Mouse (Mus musculus) ES-Bruce4 (cell line): ENCODE measurements at regions not wholly inside any gene's neighbourhood (a gene's known extent, or its start where the extent isn't known, plus 50 kb on each side); places are given as distances from the start of the nearest gene placed in this dataset.
"Not testable (repeated sequence)": the region's sequence is repeated elsewhere in the genome, so short reads cannot be mapped to it uniquely, and the experiment has no call there.

Experiments used
- H3K27ac ChIP-seq: 2 replicates; pipeline ENCODE4 v1.5.1; 2012; ENCODE audit warnings: low read length, inconsistent platforms; ENCODE audit not compliant: insufficient read depth
- H3K27me3 ChIP-seq: 2 replicates; pipeline ENCODE4 v1.6.1; 2012; ENCODE audit warnings: mild to moderate bottlenecking, low read length, inconsistent platforms; ENCODE audit not compliant: control insufficient read depth, poor library complexity, insufficient read depth, severe bottlenecking
- H3K36me3 ChIP-seq: 2 replicates; pipeline ENCODE4 v1.6.1; 2012; ENCODE audit warnings: inconsistent platforms, mild to moderate bottlenecking, low read length, moderate library complexity; ENCODE audit not compliant: control insufficient read depth, poor library complexity, insufficient read depth, severe bottlenecking
- H3K4me1 ChIP-seq: one replicate; pipeline ENCODE4 v1.8.1; 2011; ENCODE audit warnings: low read length; ENCODE audit not compliant: control insufficient read depth, insufficient read depth
- H3K4me3 ChIP-seq: 2 replicates; pipeline ENCODE4 v1.5.1; 2011; ENCODE audit warnings: low read depth, mild to moderate bottlenecking, low read length
- H3K9ac ChIP-seq: 2 replicates; pipeline ENCODE4 v1.6.1; 2012; ENCODE audit warnings: low read depth, mild to moderate bottlenecking, inconsistent platforms; ENCODE audit not compliant: poor library complexity, severe bottlenecking
- H3K9me3 ChIP-seq: replicated peaks from 2 replicates; pipeline ENCODE4 v1.6.1; 2012; ENCODE audit warnings: mild to moderate bottlenecking, low read length, inconsistent platforms; ENCODE audit not compliant: control insufficient read depth, poor library complexity, insufficient read depth, severe bottlenecking
- CTCF ChIP-seq: IDR thresholded peaks from one replicate; pipeline ENCODE4 v1.8.1; 2011; ENCODE audit warnings: low read depth, low read length
- EP300 ChIP-seq: IDR thresholded peaks from 2 replicates; pipeline ENCODE4 v1.6.1; 2011; ENCODE audit warnings: low read depth, low read length; ENCODE audit not compliant: insufficient read depth
- POLR2A ChIP-seq: IDR thresholded peaks from one replicate; pipeline ENCODE4 v1.8.1; 2011; ENCODE audit warnings: low read length; ENCODE audit not compliant: insufficient read depth

- Histone ChIP-seq H3K4me1 (no peaks in the 10 kb centered on the region), H3K27me3 (no peaks in the 10 kb centered on the region), H3K36me3 (no peaks in the 10 kb centered on the region), H3K9ac (no peak overlapping the region), H3K27ac (no peak overlapping the region), H3K4me3 (no peak overlapping the region), H3K9me3 (peaks cover 13% of the 10 kb centered on the region)
- TF ChIP-seq POLR2A (no peak), CTCF (no peak), EP300 (no peak)
Observed at GRCm38 (mm10) chr8:8959021-8959786, 268.9 kb upstream of the Arglu1 start.

- H3K9ac ChIP-seq, H3K27me3 ChIP-seq, H3K4me3 ChIP-seq, H3K36me3 ChIP-seq, H3K4me1 ChIP-seq, H3K27ac ChIP-seq: not testable (repeated sequence)
- peaks cover 16% of the 10 kb centered on the region for H3K9me3 ChIP-seq
Observed at GRCm38 (mm10) chr8:8958140-8958539, 267.8 kb upstream of the Arglu1 start.

- Histone ChIP-seq H3K9ac (no peak overlapping the region), H3K4me3 (no peak overlapping the region), H3K4me1 (no peaks in the 10 kb centered on the region), H3K36me3 (no peaks in the 10 kb centered on the region), H3K27me3 (no peaks in the 10 kb centered on the region), H3K9me3 (peaks cover 5% of the 10 kb centered on the region; the same call in 1 of the 2 replicates), H3K27ac (no peak overlapping the region)
- no peak for TF ChIP-seq EP300
- TF ChIP-seq CTCF: no peak
- TF ChIP-seq POLR2A: no peak
Observed at GRCm38 (mm10) chr8:8952212-8952611, 261.9 kb upstream of the Arglu1 start.

- Histone ChIP-seq H3K9ac (no peak overlapping the region), H3K4me1 (no peaks in the 10 kb centered on the region), H3K4me3 (no peak overlapping the region), H3K27ac (no peak overlapping the region), H3K36me3 (no peaks in the 10 kb centered on the region), H3K27me3 (no peaks in the 10 kb centered on the region), H3K9me3 (peaks cover 5% of the 10 kb centered on the region; the same call in 1 of the 2 replicates)
- no peak for TF ChIP-seq POLR2A
- no peak for TF ChIP-seq EP300
- no peak for TF ChIP-seq CTCF
Observed at GRCm38 (mm10) chr8:8951186-8951585, 260.9 kb upstream of the Arglu1 start.

GRCm38 (mm10) chr8:8947516-8948161 lies 257.3 kb upstream of the Arglu1 start:
- Histone ChIP-seq H3K27ac (no peak overlapping the region), H3K36me3 (no peaks in the 10 kb centered on the region), H3K4me1 (no peaks in the 10 kb centered on the region), H3K4me3 (no peak overlapping the region), H3K27me3 (no peaks in the 10 kb centered on the region; the same call in 1 of the 2 replicates), H3K9ac (no peak overlapping the region), H3K9me3 (no peaks in the 10 kb centered on the region)
- TF ChIP-seq CTCF: no peak
- no peak for TF ChIP-seq EP300
- no peak for TF ChIP-seq POLR2A

GRCm38 (mm10) chr8:8942991-8943390 lies 252.7 kb upstream of the Arglu1 start:
- no peak overlapping the region for H3K27ac ChIP-seq
- no peaks in the 10 kb centered on the region for H3K4me1 ChIP-seq
- H3K36me3 ChIP-seq: no peaks in the 10 kb centered on the region
- H3K4me3 ChIP-seq: no peak overlapping the region
- H3K9me3 ChIP-seq: no peaks in the 10 kb centered on the region
- TF ChIP-seq CTCF (no peak), EP300 (no peak), POLR2A (no peak)
- H3K27me3 ChIP-seq: no peaks in the 10 kb centered on the region; the same call in none of the 2 replicates
- H3K9ac ChIP-seq: no peak overlapping the region
